Mouse (Mus musculus) bone marrow macrophage, adult 2 months (primary cell): ENCODE measurements around the gene Lyrm4.

Source experiments
- CTCF ChIP-seq: IDR thresholded peaks from 2 replicates; pipeline ENCODE4 v1.5.1; 2012; ENCODE audit warnings: low read depth, mild to moderate bottlenecking, low read length, moderate library complexity
- POLR2A ChIP-seq: IDR thresholded peaks from 2 replicates; pipeline ENCODE4 v1.6.1; 2012; ENCODE audit warnings: mild to moderate bottlenecking, low read depth, low read length, borderline replicate concordance

DNA sequence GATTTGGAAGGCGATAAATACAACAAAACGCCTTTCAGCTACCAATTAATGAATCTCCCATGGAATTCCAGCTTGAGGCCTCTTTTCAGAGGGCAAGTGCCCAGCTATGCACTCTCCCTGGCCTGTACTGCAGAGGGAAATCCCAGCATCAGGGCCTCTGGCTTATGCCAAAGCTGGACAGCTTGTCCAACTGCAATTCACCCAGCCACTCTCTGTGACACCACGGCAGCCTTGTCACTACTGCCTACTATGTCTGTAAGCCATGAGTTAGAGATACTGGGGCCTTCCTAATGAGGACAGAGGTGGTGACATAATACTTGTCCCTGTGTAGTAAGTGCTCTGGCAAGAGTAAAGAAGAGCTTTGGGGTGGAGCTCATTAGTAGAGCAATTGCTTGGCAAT lies 128.0 kb downstream of the Lyrm4 start:
- TF ChIP-seq CTCF (no peak), POLR2A (no peak)
